25 mouse cellular contexts compared by ENCODE assay signal in genomic region chr4:142026965-142027364, GRCm38 (mm10).
"Had no signal": no experiment of that assay in that cellular context is flagged by ENCODE, and none has a peak within 500 bp of the region (broad histone marks: within the 10 kb centered on the region; RNA-seq: fewer than 3 reads in every experiment).

No protein-coding gene starts in this region.

- H3K27ac ChIP-seq: hindbrain, embryonic 10.5 days; hindbrain, embryonic 12.5 days; hindbrain, embryonic 14.5 days; intestine, embryonic 15.5 days; layer of hippocampus, adult 2 months; left cerebral cortex, adult 2 months; limb, embryonic 13.5 days; liver, embryonic 13.5 days; liver, embryonic 15.5 days had no signal

- H3K4me3 ChIP-seq: gastrocnemius, adult 2 months; heart, embryonic 12.5 days; hindbrain, embryonic 10.5 days; hindbrain, embryonic 12.5 days; intestine, embryonic 15.5 days; layer of hippocampus, adult 2 months; left cerebral cortex, adult 2 months; limb, embryonic 13.5 days; liver, embryonic 13.5 days; liver, embryonic 15.5 days had no signal

- H3K9me3 ChIP-seq: heart, embryonic 12.5 days; hindbrain, embryonic 10.5 days; hindbrain, embryonic 12.5 days; intestine, embryonic 15.5 days; limb, embryonic 13.5 days; liver, embryonic 13.5 days; liver, embryonic 15.5 days had no signal

- DNase-seq: gastrocnemius, adult 2 months; gastrocnemius, postnatal 10 days; gastrocnemius, postnatal 25 days; heart, adult 18-20 months; heart, postnatal 10 days; heart, postnatal 4 days; kidney, postnatal 25 days; liver; liver, embryonic 13.5 days; liver, postnatal 0 days; lung, adult 2 months had no signal

- H3K27me3 ChIP-seq: heart, embryonic 12.5 days; hindbrain, embryonic 12.5 days; intestine, embryonic 15.5 days; limb, embryonic 13.5 days had no signal

- H3K36me3 ChIP-seq: hindbrain, embryonic 12.5 days had no signal

- H3K9ac ChIP-seq: heart, embryonic 12.5 days; hindbrain, embryonic 12.5 days; hindbrain, embryonic 14.5 days; intestine, embryonic 15.5 days; limb, embryonic 13.5 days; liver, embryonic 13.5 days; liver, embryonic 15.5 days; liver, postnatal 0 days had no signal

- H3K4me2 ChIP-seq: heart, embryonic 12.5 days; hindbrain, embryonic 12.5 days; hindbrain, embryonic 14.5 days; intestine, embryonic 15.5 days; limb, embryonic 13.5 days; liver, embryonic 11.5 days; liver, embryonic 13.5 days; liver, embryonic 15.5 days had no signal

- H3K4me1 ChIP-seq: hindbrain, embryonic 10.5 days; hindbrain, embryonic 12.5 days; intestine, embryonic 15.5 days; limb, embryonic 13.5 days had no signal

- ATAC-seq: forebrain, embryonic 16.5 days; hindbrain, embryonic 16.5 days; inflammation-experienced regulatory T-cells, adult 6 months; intestine, embryonic 15.5 days; intestine, postnatal 0 days; liver, postnatal 0 days had no signal
